Mouse (Mus musculus) G1E (cell line): ENCODE measurements at regions not wholly inside any gene's neighbourhood (a gene's known extent, or its start where the extent isn't known, plus 50 kb on each side); places are given as distances from the start of the nearest gene placed in this dataset.

ENCODE experiments used
- CTCF ChIP-seq: IDR thresholded peaks from 2 replicates; pipeline ENCODE4 v1.5.1; 2012; ENCODE audit warnings: low read depth, low read length, inconsistent platforms, mixed read lengths
- GATA1 ChIP-seq: IDR thresholded peaks from 2 replicates; pipeline ENCODE4 v1.6.1; 2012; ENCODE audit warnings: borderline replicate concordance, low read length, inconsistent platforms, mixed read lengths
- POLR2AphosphoS5 ChIP-seq: IDR thresholded peaks from 2 replicates; pipeline ENCODE4 v1.6.1; 2012; ENCODE audit warnings: low read depth, low read length, inconsistent platforms; ENCODE audit not compliant: insufficient replicate concordance

DNA sequence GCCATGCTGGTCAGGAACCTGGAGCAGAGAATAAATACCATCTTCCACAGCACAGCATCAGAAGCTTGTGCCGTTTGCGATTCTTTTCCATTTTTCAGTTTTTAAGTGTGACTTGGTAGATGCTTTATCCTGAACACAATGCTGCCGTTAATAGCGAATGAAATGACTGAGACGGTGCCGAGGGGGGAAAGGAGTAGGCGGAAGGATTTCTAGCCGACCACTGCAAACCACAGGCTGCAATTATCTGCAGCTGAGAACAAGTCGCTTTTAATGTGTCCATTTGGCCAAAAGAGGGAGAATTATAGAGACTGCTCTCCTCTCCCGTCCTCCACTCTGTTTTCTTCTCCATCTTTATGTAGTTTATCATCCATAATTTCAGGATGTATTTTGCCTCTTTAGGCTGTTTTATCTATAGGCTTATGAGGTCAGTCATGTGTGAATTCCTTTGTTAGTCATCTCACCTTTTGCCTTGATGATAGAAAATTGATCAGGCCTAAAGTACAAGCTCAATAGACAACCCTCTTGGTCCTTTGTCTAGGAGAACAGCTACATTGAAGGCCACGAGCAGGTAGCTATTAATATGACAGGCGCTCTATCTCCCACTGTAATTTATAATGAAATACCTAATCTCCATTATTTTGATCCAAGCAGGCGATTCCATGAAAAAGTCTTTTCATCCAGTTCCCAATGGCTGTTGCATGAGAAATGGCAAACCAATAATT, 114.8 kb upstream of the Dnajc19 start:
- TF ChIP-seq CTCF (no peak), POLR2AphosphoS5 (no peak), GATA1 (no peak)
